Mouse (Mus musculus): ENCODE data around the gene Fam129b.
A peak's percentile ranks its signal among the peaks of the same experiment; 100 is the strongest.

DNA sequence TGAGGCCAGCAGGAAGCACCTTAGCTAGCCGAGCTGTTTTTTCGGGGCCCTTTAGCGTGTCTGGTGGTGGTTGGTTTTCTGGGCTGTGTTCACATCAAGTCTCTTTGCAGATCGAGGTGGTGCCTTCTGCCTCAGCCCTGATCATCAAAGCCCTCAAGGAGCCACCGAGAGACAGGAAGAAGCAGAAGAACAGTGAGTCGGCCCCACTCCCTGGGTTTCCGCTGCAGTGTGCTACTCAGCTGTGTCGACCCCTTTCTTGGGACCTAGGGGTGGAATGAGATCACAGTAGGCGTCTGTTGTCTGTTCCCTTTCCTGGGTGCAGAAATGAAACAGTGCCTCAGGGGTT is 86.9 kb downstream of the Fam129b start:
- TF ChIP-seq CTCF (IDR thresholded peaks at IDR 0.05 in 2 of 3, conservative IDR thresholded peaks at IDR 0.05 in 1 of 3; ENCODE audit: control insufficient read depth in 1 of 3, insufficient read depth in 1 of 3, low read depth in 2 of 3, low read length in 3 of 3, poor library complexity in 1 of 3, severe bottlenecking in 1 of 3): no peak
- TF ChIP-seq ZKSCAN1 (IDR thresholded peaks at IDR 0.05; ENCODE audit: low read depth, low read length): no peak
- TF ChIP-seq CHD1 (IDR thresholded peaks at IDR 0.05; ENCODE audit: low read depth, low read length): no peak
- TF ChIP-seq EP300 (IDR thresholded peaks at IDR 0.05; ENCODE audit: low read depth in 1 of 2, low read length in 2 of 2): no peak
- peak in 1 of 2 experiments; percentile 9; a peak in 2 of 4 replicates for TF ChIP-seq POLR2A (IDR thresholded peaks at IDR 0.05; ENCODE audit: control insufficient read depth in 1 of 2, insufficient read depth in 1 of 2, low read depth in 1 of 2, low read length in 2 of 2, poor library complexity in 1 of 2)
- no peak for TF ChIP-seq HCFC1 (IDR thresholded peaks at IDR 0.05; ENCODE audit: low read depth, low read length)
- TF ChIP-seq BHLHE40 (IDR thresholded peaks at IDR 0.05; ENCODE audit: borderline replicate concordance, low read depth, low read length): no peak
- no peak for TF ChIP-seq MAZ (IDR thresholded peaks at IDR 0.05; ENCODE audit: low read depth, low read length)
- TF ChIP-seq ZC3H11A (IDR thresholded peaks at IDR 0.05; ENCODE audit: low read depth, low read length): no peak
